In the genomic region with DNA sequence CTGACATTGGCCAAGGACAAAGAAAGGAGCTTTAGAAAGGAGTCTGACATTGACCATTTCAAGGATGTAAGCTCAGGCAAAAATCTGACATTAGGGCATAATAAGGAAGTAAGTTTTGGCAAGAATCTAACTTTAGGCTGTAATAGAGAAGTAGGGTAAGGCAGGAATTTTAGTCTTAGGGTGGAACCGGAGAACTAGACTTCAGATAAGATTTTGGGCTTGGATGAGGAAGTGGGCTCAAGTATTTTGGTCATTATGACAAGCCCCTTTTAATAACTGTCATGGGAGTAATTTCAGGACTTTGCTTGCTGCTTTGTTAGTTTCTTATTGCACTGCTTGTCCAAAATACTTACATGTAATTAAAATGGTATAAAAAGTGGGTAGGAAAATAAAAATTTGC, we compare ENCODE assay signal across 31 mouse cellular contexts.
"Had no signal": no experiment of that assay in that cellular context is flagged by ENCODE, and none has a peak within 500 bp of the region (broad histone marks: within the 10 kb centered on the region; RNA-seq: fewer than 3 reads in every experiment).

No protein-coding gene starts in this region.

- H3K4me1 ChIP-seq: limb, embryonic 10.5 days; limb, embryonic 12.5 days; limb, embryonic 13.5 days; limb, embryonic 15.5 days; liver, embryonic 12.5 days; liver, embryonic 13.5 days; liver, embryonic 15.5 days; lung, embryonic 15.5 days; megakaryocyte, embryonic 14.5 days; midbrain, embryonic 10.5 days; midbrain, embryonic 12.5 days; midbrain, embryonic 13.5 days; midbrain, embryonic 15.5 days had no signal

- ATAC-seq: liver, embryonic 12.5 days; liver, postnatal 0 days; lung, postnatal 0 days; midbrain, embryonic 13.5 days; midbrain, embryonic 15.5 days; midbrain, embryonic 16.5 days had no signal

- DNase-seq: left cerebral cortex, postnatal 4 days; liver; liver, embryonic 13.5 days; liver, postnatal 0 days; lung, adult 18-20 months; lung, adult 2 months; lung, embryonic 14.5 days; lung, postnatal 10 days; lung, postnatal 14 days; lung, postnatal 36 days; lung, postnatal 4 days; midbrain, embryonic 14.5 days had no signal

- H3K9ac ChIP-seq: limb, embryonic 12.5 days; limb, embryonic 13.5 days; limb, embryonic 15.5 days; liver, embryonic 12.5 days; liver, embryonic 13.5 days; liver, embryonic 14.5 days; liver, embryonic 15.5 days; liver, postnatal 0 days; lung, embryonic 14.5 days; lung, embryonic 15.5 days; midbrain, embryonic 12.5 days; midbrain, embryonic 13.5 days; midbrain, embryonic 15.5 days had no signal

- H3K4me2 ChIP-seq: limb, embryonic 12.5 days; limb, embryonic 13.5 days; limb, embryonic 15.5 days; liver, embryonic 11.5 days; liver, embryonic 12.5 days; liver, embryonic 13.5 days; liver, embryonic 15.5 days; lung, embryonic 14.5 days; lung, embryonic 15.5 days; midbrain, embryonic 11.5 days; midbrain, embryonic 12.5 days; midbrain, embryonic 13.5 days; midbrain, embryonic 15.5 days had no signal

- H3K9me3 ChIP-seq: limb, embryonic 10.5 days; limb, embryonic 12.5 days; limb, embryonic 15.5 days; liver, embryonic 15.5 days; lung, embryonic 15.5 days; midbrain, embryonic 10.5 days; midbrain, embryonic 13.5 days; midbrain, embryonic 15.5 days had no signal

- H3K36me3 ChIP-seq: limb, embryonic 10.5 days; limb, embryonic 12.5 days; limb, embryonic 13.5 days; limb, embryonic 15.5 days; liver, embryonic 12.5 days; liver, embryonic 13.5 days; liver, embryonic 15.5 days; lung, embryonic 15.5 days; midbrain, embryonic 10.5 days; midbrain, embryonic 12.5 days; midbrain, embryonic 13.5 days; midbrain, embryonic 15.5 days had no signal

- H3K27me3 ChIP-seq: limb, embryonic 12.5 days; limb, embryonic 13.5 days; limb, embryonic 15.5 days; liver, embryonic 12.5 days; liver, embryonic 13.5 days; liver, embryonic 15.5 days; lung, embryonic 15.5 days; megakaryocyte, embryonic 14.5 days; midbrain, embryonic 12.5 days; midbrain, embryonic 13.5 days; midbrain, embryonic 15.5 days had no signal

- H3K27ac ChIP-seq: limb, embryonic 10.5 days; limb, embryonic 12.5 days; limb, embryonic 13.5 days; limb, embryonic 15.5 days; liver, embryonic 12.5 days; liver, embryonic 13.5 days; liver, embryonic 14.5 days; liver, embryonic 15.5 days; lung, embryonic 15.5 days; macrophage; midbrain, embryonic 10.5 days; midbrain, embryonic 12.5 days; midbrain, embryonic 13.5 days; midbrain, embryonic 15.5 days had no signal

- H3K4me3 ChIP-seq: limb, embryonic 10.5 days; limb, embryonic 12.5 days; limb, embryonic 13.5 days; limb, embryonic 15.5 days; liver, embryonic 12.5 days; liver, embryonic 13.5 days; liver, embryonic 15.5 days; lung, embryonic 15.5 days; megakaryocyte, embryonic 14.5 days; midbrain, embryonic 10.5 days; midbrain, embryonic 12.5 days; midbrain, embryonic 13.5 days; midbrain, embryonic 15.5 days; myocyte had no signal
